Mouse (Mus musculus) embryonic facial prominence, embryonic 12.5 days (tissue): ENCODE results near the gene Spint1. TPM values are rescaled to one million over a fixed set of nuclear protein-coding genes. Genes with fewer than 3 reads are reported as not detected.

Experiments
- ATAC-seq: fragments of 200-750 bp; cut with Nextera tagmentation; 2 replicates; pipeline ENCODE4 v1.8.0; 2017; ENCODE audit not compliant: insufficient number of reproducible peaks, insufficient read depth, low FRiP score, low TSS enrichment
- H3K27ac ChIP-seq: fragments of 300-500 bp; sonication (generic); 2 replicates; pipeline ENCODE4 v1.5.1; 2016; ENCODE audit warnings: mild to moderate bottlenecking
- H3K27me3 ChIP-seq: fragments of 300-500 bp; sonication (generic); 2 replicates; pipeline ENCODE4 v1.6.1; 2016; ENCODE audit warnings: mild to moderate bottlenecking, moderate library complexity
- H3K36me3 ChIP-seq: fragments of 300-500 bp; sonication (generic); 2 replicates; pipeline ENCODE4 v1.6.1; 2016; ENCODE audit warnings: mild to moderate bottlenecking
- H3K4me1 ChIP-seq: fragments of 300-500 bp; sonication (generic); 2 replicates; pipeline ENCODE4 v1.6.1; 2016
- H3K4me2 ChIP-seq: fragments of 300-500 bp; sonication (generic); replicated peaks from 2 replicates; pipeline ENCODE4 v1.6.1; 2016; ENCODE audit warnings: mild to moderate bottlenecking, moderate library complexity
- H3K4me3 ChIP-seq: fragments of 300-500 bp; sonication (generic); 2 replicates; pipeline ENCODE4 v1.5.1; 2016; ENCODE audit warnings: mild to moderate bottlenecking
- H3K9ac ChIP-seq: fragments of 300-500 bp; sonication (generic); 2 replicates; pipeline ENCODE4 v1.6.1; 2016; ENCODE audit warnings: mild to moderate bottlenecking, moderate library complexity
- H3K9me3 ChIP-seq: fragments of 300-500 bp; sonication (generic); 2 replicates; pipeline ENCODE4 v1.6.1; 2016; ENCODE audit warnings: mild to moderate bottlenecking, moderate library complexity
- WGBS: fragments of 180-500 bp; shearing (Covaris S2); methylation state at CpG from one replicate; pipeline ENCODE4 v1.1.7; 2016; 5-methylcytosine and 5-hydroxymethylcytosine counted together
- polyA plus RNA-seq: library from polyadenylated mRNA; unstranded; fragments of >200 nt; fragmentation: Nextera tagmentation; extraction: Ambion mirVana; gene quantifications from 2 replicates; pipeline ENCODE4 v1.2.1, GENCODE M21; 2016

The Spint1 gene
- polyA plus RNA-seq, 1 experiment from 2014 or later: 10.6 TPM

- H3K27me3 ChIP-seq: no peaks in the 10 kb centered on the region
Measured at GRCm38 (mm10) chr2:119208344-119209175, 28.6 kb upstream of the Spint1 start, which contains the start of the genes Zfyve19 and Dnajc17. TSS of gene Zfyve19 (plus strand) at chr2:119208617. TSS of gene Dnajc17 (minus strand) at chr2:119208795.

GRCm38 (mm10) chr2:119209176-119209507 lies 28.0 kb upstream of the Spint1 start:
- Histone ChIP-seq H3K4me1 (peaks cover 7% of the 10 kb centered on the region; the same call in 1 of the 2 replicates), H3K9me3 (no peaks in the 10 kb centered on the region), H3K27me3 (no peaks in the 10 kb centered on the region), H3K27ac (peak overlapping the region; percentile 91; the same call in 1 of the 2 replicates), H3K4me3 (peak overlapping the region; percentile 71), H3K36me3 (peaks cover 29% of the 10 kb centered on the region), H3K4me2 (peak overlapping the region; percentile 67), H3K9ac (peak overlapping the region; percentile 77)
- whole genome bisulfite sequencing: 1% methylated on average over 13 of the region's 13 CpGs
- ATAC-seq: no peak; the same call in 1 of the 2 replicates

More at GRCm38 (mm10) chr2:119208344-119209175, 28.6 kb upstream of the Spint1 start, which contains the start of the genes Zfyve19 and Dnajc17:
- under 1% methylated on average over 51 of the region's 51 CpGs for WGBS
- H3K9me3 ChIP-seq: no peaks in the 10 kb centered on the region
- H3K9ac ChIP-seq: peak within 1 kb of the TSS; percentile 77
- H3K4me1 ChIP-seq: peaks cover 7% of the 10 kb centered on the region; the same call in 1 of the 2 replicates
- peak within 1 kb of the TSS; percentile 91 for H3K27ac ChIP-seq
- peak within 1 kb of the TSS; percentile 71 for H3K4me3 ChIP-seq
- ATAC-seq: peak; percentile 98
- H3K4me2 ChIP-seq: peak within 1 kb of the TSS; percentile 67
- peaks cover 29% of the 10 kb centered on the region for H3K36me3 ChIP-seq

GRCm38 (mm10) chr2:119229775-119230704 lies 7.1 kb upstream of the Spint1 start, which contains the start of gene Ppp1r14d:
TSS of gene Ppp1r14d (minus strand) at chr2:119229906.
- H3K4me1 ChIP-seq: no peaks in the 10 kb centered on the region
- no peak within 1 kb of the TSS for H3K4me3 ChIP-seq
- no peak for ATAC-seq
- no peaks in the 10 kb centered on the region for H3K36me3 ChIP-seq
- no peak within 1 kb of the TSS for H3K9ac ChIP-seq
- no peak within 1 kb of the TSS for H3K27ac ChIP-seq
- H3K4me2 ChIP-seq: no peak within 1 kb of the TSS
- H3K9me3 ChIP-seq: no peaks in the 10 kb centered on the region
- peaks cover 6% of the 10 kb centered on the region; the same call in 1 of the 2 replicates for H3K27me3 ChIP-seq
- WGBS: 65% methylated on average over 6 of the region's 6 CpGs

- WGBS: 4% methylated on average over 25 of the region's 25 CpGs
- Histone ChIP-seq H3K27ac (no peak overlapping the region), H3K9me3 (no peaks in the 10 kb centered on the region), H3K36me3 (no peaks in the 10 kb centered on the region), H3K4me2 (peak overlapping the region; percentile 77), H3K4me3 (peak overlapping the region; percentile 46), H3K9ac (peak overlapping the region; percentile 54), H3K27me3 (peaks cover 64% of the 10 kb centered on the region), H3K4me1 (peaks cover 12% of the 10 kb centered on the region; the same call in 1 of the 2 replicates)
- ATAC-seq: no peak; the same call in 1 of the 2 replicates
Measured at GRCm38 (mm10) chr2:119236682-119237209, 416 bp upstream of the Spint1 start.

GRCm38 (mm10) chr2:119237871-119238220 lies 684 bp downstream of the Spint1 start:
- Histone ChIP-seq H3K27me3 (peaks cover 64% of the 10 kb centered on the region), H3K9ac (peak overlapping the region; percentile 54), H3K4me1 (peaks cover 12% of the 10 kb centered on the region; the same call in 1 of the 2 replicates), H3K27ac (no peak overlapping the region), H3K36me3 (no peaks in the 10 kb centered on the region), H3K4me3 (peak overlapping the region; percentile 46), H3K4me2 (peak overlapping the region; percentile 77), H3K9me3 (no peaks in the 10 kb centered on the region)
- 3% methylated on average over 31 of the region's 31 CpGs for WGBS
- ATAC-seq: no peak

GRCm38 (mm10) chr2:119238671-119239070 lies 1.5 kb downstream of the Spint1 start:
- WGBS: 69% methylated on average over 2 of the region's 2 CpGs
- Histone ChIP-seq H3K27ac (no peak overlapping the region), H3K4me2 (peak overlapping the region; percentile 4; the same call in 1 of the 2 replicates), H3K9me3 (no peaks in the 10 kb centered on the region), H3K4me3 (peak overlapping the region; percentile 4; the same call in 1 of the 2 replicates), H3K27me3 (peaks cover 64% of the 10 kb centered on the region), H3K4me1 (peaks cover 12% of the 10 kb centered on the region; the same call in 1 of the 2 replicates), H3K36me3 (no peaks in the 10 kb centered on the region), H3K9ac (no peak overlapping the region)
- ATAC-seq: no peak

GRCm38 (mm10) chr2:119240075-119240818 lies 3.1 kb downstream of the Spint1 start:
- no peak overlapping the region for H3K4me3 ChIP-seq
- H3K4me1 ChIP-seq: peaks cover 12% of the 10 kb centered on the region; the same call in 1 of the 2 replicates
- no peak for ATAC-seq
- no peak overlapping the region for H3K27ac ChIP-seq
- H3K36me3 ChIP-seq: no peaks in the 10 kb centered on the region
- no peak overlapping the region for H3K4me2 ChIP-seq
- no peaks in the 10 kb centered on the region for H3K9me3 ChIP-seq
- peaks cover 56% of the 10 kb centered on the region for H3K27me3 ChIP-seq
- 57% methylated on average over 4 of the region's 4 CpGs for WGBS
- H3K9ac ChIP-seq: no peak overlapping the region

- H3K27me3 ChIP-seq: peaks cover 50% of the 10 kb centered on the region
- H3K4me2 ChIP-seq: no peak overlapping the region
- H3K4me1 ChIP-seq: peaks cover 12% of the 10 kb centered on the region; the same call in 1 of the 2 replicates
- no peak overlapping the region for H3K9ac ChIP-seq
- no peaks in the 10 kb centered on the region for H3K36me3 ChIP-seq
- no peak for ATAC-seq
- WGBS: 90% methylated on average over 4 of the region's 4 CpGs
- no peak overlapping the region for H3K4me3 ChIP-seq
- no peak overlapping the region for H3K27ac ChIP-seq
- H3K9me3 ChIP-seq: no peaks in the 10 kb centered on the region
Measured at GRCm38 (mm10) chr2:119240819-119241186, 3.6 kb downstream of the Spint1 start.

GRCm38 (mm10) chr2:119242548-119242947 lies 5.4 kb downstream of the Spint1 start:
- Histone ChIP-seq H3K4me3 (no peak overlapping the region), H3K9ac (no peak overlapping the region), H3K4me2 (no peak overlapping the region), H3K4me1 (peaks cover 2% of the 10 kb centered on the region; the same call in 1 of the 2 replicates), H3K9me3 (no peaks in the 10 kb centered on the region), H3K27me3 (peaks cover 33% of the 10 kb centered on the region), H3K36me3 (no peaks in the 10 kb centered on the region), H3K27ac (no peak overlapping the region)
- ATAC-seq: no peak
- WGBS: 76% methylated on average over 9 of the region's 9 CpGs

GRCm38 (mm10) chr2:119245246-119245645 lies 8.1 kb downstream of the Spint1 start:
- Histone ChIP-seq H3K27me3 (peaks cover 6% of the 10 kb centered on the region; the same call in 1 of the 2 replicates), H3K36me3 (no peaks in the 10 kb centered on the region), H3K4me3 (no peak overlapping the region), H3K4me2 (no peak overlapping the region), H3K9ac (no peak overlapping the region), H3K4me1 (no peaks in the 10 kb centered on the region), H3K27ac (no peak overlapping the region), H3K9me3 (no peaks in the 10 kb centered on the region)
- ATAC-seq: no peak
- WGBS: 85% methylated on average over 7 of the region's 7 CpGs
